Mouse (Mus musculus): ENCODE measurements around the gene Rfpl4.
A peak's percentile ranks its signal among the peaks of the same experiment; 100 is the strongest.
"Not testable (repeated sequence)": the region's sequence is repeated elsewhere in the genome, so short reads cannot be mapped to it uniquely, and the experiment has no call there.

Rfpl4 gene

DNA sequence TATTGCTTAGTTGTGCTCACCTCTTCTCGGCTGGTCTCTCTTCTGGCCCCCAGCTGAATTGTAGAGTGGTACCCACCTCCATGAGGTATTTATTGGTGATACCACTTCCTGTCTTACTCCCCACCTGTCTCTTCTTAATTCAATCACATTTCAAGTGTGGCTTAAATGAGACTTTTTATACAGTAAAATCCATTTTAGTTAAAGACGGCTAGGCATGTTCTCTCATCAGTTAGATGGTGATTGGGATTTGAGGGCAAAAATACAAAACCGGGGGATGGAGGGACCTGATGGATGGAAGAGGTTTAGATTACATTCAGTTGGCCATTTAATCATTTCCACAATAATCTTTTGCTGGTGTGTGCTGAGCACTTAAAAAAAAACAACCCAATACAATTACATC lies at the start of gene Rfpl4:
Gene Rfpl4 (minus strand): TSS at position 101 of the 400 bp plus-strand sequence.
- no peak for DNase-seq

DNA sequence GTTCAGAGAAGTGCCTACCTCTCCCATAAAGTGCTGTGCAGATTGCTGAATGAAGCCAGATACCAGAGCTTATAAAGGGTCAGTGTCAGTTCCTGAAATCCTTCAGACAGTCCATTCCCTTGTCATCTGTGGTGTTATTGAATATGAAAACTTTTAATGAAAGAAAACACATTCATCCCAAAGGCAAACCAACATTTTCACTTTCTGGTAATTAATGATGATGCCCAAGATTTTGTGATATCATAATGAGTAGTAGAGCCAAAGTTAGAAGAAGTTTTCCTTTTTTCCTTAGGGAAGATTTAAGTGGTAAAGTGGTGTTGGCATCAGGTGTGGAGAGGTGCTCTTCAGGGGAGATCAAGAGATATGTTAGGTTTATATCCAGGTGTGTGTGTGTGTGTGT lies 32.8 kb upstream of the Rfpl4 start, which contains the start of gene Vmn1r55:
Gene Vmn1r55 (minus strand): TSS at position 101 of the 400 bp plus-strand sequence.
- not testable (repeated sequence) for DNase-seq

DNA sequence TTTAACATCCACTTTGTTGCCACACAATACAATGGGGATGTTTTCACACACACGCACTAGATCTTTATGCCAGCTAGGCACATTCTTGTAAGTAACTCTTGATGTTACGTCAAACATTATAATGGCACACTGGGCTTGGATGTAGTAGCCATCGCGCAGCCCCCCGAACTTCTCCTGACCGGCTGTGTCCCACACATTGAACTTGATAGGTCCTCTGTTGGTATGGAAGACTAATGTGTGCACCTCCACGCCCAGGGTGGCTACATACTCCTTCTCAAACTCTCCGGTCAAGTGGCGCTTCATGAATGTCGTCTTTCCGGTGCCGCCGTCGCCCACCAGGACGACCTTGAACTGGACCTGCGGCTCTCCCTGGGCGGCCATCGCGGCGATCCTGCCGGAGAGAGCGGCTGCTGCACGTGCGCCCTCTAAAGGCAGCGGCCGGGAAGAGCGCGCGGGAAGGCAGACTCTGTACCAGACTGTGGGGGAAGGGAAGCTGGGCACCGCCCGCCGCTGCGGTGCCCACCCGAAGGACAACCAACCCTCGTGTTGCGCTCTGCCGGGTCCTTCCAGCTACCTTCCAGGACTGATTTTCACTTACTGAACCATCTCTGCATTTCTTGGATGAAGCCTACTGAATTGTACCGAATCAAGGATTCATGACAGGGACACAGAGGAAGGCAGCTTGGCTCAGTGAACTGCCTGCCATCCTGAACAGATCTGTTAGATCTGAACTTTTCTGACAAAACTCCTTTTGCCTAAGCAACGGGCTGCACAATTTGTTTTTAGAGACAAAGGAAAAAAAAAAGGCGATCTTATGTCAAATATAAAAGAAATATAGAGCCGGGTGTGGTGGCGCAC lies 9.0 kb upstream of the Rfpl4 start, which contains the start of gene Rasl2-9:
Gene Rasl2-9 (minus strand): TSS at position 402 of the 858 bp plus-strand sequence.
- peak; percentile 51 for DNase-seq

DNA sequence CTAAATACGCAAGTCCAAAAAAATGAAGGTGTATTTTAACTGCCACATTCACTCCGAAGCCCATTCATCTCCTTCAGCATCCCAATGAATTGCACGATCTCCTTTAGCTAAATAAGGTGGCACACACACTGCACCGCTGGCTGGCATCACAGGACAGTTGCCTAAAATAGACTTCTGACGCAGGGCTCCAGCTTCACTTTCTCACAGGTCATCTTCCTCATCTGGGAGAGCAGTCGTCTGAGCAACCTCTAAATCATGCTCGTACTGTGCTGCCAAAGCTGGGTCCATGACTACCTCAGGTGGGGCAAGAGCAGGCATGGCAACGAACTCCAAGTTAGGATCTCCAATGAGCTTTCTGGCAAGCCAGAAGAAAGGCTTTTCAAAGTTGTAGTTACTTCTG lies 8.3 kb upstream of the Rfpl4 start:
- DNase-seq: no peak

DNA sequence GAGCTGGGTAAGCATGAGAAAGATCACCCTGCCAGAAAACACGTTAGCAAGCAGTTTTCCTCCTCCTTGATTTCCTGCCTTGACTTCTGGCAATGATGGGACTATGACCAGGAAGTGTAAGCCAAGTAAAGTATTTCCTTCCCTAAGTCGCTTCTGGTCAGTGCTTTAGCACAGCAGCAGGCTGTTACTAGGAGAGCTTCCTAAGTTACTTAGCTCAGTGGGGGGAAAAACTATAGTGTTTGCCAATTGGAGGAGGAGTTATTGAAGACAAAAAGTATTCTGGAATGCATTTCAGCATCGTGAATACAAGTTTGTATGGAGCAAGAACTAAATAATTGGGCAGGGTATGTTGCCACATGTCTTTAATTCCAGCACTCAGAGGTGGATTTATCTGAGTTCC lies 4.0 kb downstream of the Rfpl4 start:
- DNase-seq: no peak

DNA sequence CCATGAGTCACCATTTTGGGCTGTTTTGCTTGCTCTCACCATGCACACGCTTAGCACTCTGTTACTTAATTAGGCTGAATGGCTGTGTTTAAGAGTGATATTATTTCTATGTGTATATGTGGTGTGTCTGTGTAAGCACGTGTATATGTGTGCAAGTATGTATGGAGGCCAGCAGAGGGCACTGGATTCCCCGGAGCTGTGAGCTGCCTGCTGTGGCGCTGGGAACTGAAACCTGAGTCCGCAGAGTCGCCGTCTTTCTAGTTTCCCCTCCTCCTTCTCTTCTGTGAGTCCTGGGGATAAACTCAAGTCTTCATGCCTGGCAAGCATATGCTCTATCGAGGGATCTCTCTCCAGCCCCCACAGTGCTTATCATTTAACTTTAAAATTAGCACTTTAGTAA lies 7.4 kb downstream of the Rfpl4 start:
- no peak for DNase-seq

DNA sequence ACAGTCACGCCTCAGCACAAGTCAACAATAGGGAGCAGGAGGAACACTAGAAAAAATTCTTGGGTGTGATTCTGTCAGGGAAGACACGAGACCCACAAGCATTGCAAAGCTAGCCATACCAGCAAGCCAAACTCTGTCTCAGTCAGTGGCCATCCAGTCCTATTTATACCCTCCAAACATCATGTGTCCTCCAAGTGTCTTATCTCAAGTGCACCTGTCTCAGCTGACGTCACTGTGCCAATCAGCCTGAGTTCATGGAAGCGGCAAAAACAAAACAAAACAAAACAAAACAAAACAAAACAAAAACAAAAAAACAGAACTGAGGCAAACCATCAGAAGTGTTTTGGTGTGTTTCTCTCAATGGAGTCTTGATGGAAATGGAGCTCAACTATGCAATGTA lies 8.5 kb downstream of the Rfpl4 start:
- no peak for DNase-seq

DNA sequence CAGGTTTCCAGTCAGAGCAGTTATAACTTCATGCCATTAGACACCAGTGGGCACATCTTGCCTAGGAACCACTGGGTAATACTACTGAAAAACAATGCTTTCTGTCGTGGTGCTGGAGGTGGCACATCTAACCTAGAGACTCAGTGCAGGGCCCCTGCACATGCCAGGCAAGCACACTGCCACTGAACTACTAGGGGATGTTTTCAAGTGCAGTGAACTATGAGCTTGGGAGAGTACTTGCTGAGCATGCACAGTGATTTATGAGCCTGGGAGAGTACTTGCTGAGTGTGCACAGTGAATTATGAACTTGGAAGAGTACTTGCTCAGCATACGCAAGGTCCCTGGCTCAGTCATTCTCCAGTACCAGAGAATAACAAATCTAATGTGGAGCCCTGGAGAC lies 14.2 kb downstream of the Rfpl4 start:
- no peak for DNase-seq

DNA sequence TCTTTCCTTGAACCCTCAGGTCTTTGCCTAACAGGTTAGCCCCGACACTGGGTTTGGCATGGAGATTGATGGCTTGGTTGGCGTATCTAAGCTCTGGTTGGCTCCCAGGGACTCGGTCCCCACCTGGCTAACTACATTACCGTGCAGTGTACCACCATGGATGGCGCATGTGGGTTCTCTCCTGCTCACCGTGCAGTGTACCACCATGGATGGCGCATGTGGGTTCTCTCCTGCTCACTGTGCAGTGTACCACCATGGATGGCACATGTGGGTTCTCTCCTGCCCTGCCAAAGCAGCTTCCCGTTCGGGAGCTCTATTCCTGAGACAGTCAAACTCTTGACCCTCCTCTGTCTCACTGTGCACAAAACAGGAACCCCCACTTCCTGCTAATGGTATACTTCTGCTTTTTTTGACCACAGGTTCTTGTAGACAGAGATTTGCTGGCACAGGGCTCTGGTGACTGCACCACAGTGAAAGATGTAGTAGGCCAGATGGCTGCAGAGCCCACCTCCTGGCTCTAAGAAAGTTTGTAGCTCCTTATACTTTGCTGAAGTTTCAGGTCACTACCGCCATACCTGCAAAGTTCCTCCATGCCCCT lies 15.6 kb downstream of the Rfpl4 start:
- no peak for DNase-seq

DNA sequence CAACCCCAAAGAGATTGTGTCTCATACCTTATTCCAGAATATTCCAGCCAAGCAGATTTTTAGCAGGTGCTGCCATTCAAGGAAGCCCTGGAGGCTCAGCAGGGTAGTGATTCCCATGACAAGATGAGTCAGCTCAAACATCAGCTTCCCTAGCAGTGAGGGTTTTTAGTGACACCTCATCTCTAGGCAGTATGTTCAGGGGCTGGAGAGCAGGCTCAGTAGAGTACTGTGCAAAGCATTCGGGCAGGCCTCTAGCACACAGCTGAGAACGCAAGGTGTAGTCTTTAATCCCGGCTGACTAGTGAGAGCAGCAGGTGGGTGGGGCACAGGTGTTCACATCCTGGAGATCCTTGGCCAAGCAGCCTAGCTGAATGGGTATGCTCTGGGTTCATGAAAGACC lies 17.0 kb downstream of the Rfpl4 start:
- DNase-seq: no peak

DNA sequence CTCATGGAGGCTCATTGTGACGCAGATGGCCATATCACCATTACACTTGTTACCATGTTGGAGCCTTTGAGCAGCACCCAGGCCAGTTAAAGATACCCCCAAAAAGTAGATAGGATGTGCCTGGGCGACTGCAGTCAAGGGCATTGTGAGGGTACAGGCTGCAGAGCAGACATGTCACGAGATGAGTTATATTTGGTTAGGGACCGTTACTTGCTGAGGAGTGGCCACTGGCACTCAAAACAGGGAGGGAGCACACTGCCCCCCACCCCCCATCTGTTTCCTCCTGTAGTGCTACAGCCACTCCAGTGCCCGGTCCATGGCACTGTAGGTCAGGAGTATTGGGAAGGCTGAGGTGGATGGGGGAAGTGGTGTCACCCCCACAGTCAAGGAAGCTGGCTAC lies 18.0 kb downstream of the Rfpl4 start:
- no peak for DNase-seq

DNA sequence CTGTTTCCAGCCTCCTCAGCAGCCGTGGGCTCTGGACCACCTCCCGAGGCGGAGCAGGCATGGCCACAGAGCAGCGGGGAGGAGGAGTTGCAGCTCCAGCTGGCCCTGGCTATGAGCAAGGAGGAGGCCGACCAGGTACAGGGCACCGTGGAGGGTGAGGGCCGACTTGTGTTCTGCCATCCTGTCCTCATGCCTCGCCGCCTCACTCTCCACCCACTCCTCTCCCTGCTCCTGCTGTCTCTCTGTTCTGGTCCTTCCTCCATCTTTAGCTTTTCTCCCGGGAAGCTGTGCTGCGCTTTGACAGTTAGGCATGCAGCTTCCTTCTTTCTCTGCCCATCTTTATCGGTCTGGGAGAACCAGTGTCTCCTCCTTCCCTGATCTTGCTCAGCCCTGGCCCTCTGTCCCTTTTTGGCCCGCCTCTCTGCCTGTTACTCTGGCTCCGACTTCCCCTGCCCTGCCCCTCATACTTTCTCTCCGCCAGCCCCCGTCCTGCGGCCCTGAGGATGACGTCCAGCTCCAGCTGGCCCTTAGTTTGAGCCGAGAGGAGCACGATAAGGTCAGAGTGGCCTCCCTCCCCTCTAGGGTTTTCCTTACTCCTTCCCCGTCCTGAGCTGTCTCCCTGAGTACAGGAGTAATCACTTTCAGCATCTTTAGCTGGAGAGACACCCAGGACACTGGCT lies 23.8 kb downstream of the Rfpl4 start:
- DNase-seq: peak; percentile 4

DNA sequence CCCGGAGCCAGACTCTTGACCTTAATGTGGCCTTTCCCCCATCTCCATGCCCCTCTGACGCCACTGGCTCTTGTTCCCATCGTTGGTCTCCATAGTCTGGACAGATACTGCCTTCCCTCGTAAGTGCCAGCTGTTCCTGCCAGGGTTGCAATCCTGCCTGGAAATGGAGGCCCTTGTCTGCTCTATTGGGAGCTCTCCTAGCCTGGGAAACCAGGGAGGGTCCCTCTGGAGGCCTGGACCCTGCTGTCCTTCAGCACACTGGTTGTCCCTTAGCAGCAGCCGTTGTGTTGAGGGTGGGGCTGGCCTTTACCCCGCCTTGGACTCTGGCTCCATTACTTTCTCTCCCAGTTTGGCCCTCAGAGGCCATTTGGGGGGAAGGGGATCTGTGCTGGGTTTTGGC lies 24.4 kb downstream of the Rfpl4 start:
- DNase-seq: peak; percentile 4

DNA sequence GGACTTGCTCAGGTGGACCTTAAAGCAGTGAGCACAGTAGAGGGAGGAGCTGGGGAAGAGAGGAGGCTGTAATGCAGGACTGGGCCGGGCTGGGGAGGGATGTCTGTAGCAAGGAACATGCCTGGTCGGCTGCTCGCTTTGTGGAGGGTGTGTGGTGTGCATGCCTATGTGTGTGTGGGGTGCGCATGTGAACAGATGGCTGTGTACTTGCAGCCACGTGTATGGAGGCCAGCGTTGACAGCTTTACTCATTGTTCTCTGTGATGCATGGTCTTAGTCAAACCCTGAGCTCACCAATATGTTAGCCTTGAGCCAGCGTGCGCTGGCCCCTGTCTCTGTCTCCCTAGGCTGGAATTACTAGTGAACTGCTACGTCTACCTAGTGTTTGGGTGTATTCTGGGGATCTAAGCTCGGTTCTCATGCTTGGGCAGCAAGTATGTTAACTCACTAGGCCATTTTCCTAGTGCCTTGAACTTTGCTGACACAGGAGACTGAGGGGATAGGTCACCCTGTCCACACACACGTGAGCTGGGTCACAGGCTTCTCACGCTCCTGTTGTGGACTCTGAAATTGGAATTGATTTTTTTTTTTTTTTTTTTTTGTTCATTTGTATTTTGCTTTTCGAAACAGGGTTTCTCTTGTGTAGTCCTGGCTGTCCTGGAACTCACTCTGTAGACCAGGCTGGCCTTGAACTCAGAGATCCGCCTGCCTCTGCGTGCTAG lies 25.6 kb downstream of the Rfpl4 start:
- no peak for DNase-seq

DNA sequence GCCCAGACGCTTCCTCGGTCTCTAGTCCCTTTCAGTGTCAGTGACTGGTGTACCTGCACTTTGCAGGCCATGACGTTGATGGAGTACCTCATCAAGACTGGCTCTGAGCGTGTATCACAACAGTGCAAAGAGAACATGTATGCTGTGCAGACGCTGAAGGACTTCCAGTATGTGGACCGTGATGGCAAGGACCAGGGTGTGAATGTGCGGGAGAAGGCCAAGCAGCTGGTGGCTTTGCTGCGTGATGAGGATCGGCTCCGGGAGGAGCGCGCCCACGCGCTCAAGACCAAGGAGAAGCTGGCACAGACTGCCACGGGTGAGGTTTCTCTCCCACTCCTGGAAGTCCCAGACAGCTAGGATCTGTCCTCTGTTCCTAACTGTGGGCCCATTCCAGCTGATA lies 26.9 kb downstream of the Rfpl4 start:
- DNase-seq: peak; percentile 3

DNA sequence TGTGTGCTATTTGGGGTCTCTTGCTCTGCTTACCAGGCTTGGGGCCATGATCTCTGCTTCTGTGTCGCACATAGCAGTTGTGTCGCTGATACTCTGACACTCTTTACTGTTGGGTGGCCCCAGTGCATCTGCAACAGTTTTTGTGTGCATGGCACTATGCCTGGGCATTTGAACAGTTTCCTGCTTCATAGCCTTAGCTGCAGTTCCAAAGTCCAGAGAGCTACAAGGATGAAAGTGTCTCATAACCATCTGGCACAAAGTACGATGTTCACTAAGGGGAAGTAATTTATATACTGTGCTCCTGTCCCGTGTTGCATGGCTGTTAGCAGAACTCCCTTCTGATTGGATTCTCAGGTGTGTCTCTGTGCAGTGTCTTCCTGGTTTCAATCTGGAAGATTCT lies 28.9 kb downstream of the Rfpl4 start:
- no peak for DNase-seq

DNA sequence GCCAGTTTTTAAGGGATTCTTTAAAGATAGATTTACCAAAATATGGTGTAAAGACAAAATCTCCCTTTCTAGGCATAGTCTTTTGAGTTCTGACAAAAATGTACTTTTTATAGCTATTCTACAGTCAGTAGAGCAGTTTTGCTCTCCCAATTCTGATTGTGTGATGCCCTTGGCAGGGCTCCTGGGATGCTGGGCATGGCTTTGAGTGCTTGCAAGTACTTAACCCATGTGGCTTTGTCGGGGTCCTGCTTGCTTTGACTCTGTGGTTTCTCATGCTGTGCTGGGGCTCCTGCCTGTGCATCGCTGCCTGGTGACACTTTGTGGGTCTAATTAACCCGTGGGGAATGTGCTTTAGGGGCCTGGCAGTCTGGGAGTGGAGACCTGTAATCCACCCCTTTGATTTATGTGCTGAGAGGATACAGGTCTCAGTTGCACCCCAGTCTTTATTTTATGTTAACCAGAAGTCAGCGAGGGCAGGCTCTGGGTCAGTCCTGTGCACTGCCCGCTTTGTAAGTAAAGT lies 29.8 kb downstream of the Rfpl4 start:
- peak; percentile 14 for DNase-seq

DNA sequence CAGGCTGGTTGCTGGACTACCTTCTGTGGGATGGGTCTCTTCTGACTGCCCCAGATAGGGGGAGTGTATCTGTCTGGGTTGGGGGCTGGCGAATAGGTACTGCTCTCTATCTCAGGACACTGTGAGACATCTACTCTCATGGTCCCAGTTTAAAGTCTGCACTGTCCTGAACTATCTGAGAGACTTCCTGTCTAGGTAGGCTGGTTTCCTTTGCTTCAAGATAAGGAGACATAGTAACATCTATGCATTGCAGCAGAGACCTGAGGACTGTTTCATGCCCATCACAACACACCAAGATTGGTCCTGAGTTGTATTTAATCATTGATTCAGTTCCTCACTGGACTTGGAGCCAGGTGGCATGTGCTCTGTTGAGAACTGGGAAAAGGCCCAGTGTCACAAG lies 31.2 kb downstream of the Rfpl4 start:
- DNase-seq: no peak

DNA sequence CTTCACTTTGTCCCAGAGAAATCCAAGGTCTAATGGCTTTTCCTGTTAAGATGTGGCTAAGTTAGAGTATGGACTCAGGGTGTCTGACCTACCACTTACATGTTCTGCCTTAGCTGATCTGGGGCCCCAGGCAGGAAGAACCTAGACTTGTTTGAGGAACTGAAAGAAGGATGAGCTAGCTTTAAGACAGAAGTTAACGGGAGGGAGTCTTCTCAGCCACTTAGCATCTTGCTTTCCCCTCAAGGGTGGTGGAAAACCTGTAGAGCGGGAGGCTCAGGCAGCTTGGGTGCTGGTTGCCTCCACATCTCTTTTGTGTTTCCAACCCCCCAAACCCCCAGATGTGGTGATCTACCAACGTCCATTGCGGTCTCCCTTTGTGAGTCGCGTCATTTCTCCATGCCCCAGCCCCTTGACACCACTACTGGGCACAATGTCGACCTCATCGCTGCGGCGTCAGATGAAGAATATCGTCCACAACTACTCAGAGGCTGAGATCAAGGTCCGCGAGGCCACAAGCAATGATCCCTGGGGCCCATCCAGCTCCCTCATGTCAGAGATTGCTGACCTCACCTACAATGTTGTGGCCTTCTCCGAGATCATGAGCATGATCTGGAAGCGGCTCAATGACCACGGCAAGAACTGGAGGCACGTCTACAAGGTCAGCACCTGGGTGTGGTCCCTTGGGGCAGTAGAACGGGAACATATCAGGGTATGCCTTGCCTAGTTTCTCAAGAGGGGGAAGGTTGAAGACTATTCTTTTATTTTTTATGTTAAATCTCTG lies 33.2 kb downstream of the Rfpl4 start:
- no peak for DNase-seq

DNA sequence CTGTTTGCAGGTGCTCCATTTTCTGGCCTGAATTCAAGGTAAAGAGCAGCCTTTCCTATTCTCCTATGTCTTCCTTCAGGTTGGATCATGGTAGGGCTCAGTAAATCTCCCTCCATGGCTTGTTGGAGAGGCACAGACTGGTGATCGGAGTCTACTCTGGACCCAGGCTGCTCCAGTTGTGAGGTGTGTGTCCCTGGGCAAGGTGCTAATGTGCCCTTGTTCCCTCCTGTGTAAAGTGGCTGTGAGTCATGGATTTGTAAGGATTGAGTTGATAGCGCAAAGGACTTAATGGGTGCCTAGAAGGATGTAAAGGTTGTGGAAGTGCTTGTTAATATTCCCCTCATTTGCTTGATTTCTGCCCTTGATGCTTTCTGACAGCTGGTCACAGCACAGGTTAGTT lies 34.8 kb downstream of the Rfpl4 start:
- DNase-seq: no peak

DNA sequence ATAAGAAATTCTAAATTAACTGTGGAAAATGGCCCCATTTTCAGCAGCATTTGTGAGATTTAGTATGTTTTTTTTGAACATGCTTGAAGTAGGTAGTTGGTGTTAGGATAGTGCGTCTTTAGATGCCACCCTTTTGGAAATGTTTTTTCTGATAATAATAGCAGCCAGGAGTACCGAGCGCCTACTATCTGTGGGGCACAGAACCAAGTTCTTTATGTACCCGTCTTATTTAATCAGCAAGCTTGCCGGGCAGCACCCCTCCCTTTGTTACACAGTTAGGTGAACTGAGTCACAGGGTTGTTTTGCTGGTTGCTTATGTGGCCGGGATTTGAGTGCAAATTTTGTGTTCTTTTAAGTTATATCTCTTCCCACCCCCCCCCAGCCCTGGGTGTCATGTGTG lies 35.5 kb downstream of the Rfpl4 start:
- no peak for DNase-seq

DNA sequence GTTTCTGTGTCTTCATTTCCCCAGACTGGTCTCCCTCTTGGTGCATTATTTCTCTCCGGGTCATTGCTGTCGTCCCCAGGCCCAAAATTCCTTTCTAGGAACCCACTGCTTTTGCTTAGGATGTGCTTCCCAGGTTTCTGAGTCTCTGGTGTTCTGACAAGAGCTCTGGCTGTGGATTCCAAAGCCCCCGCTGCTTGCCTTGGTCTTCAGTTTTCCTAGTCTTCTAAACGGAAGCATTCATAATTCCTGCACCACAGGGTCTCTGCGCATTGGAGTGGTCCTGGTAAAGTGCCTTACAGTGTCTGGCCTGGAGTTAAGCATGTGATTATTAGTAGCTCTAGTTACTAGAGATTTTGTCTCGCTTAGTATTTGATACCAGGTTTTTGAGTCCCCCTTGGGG lies 35.9 kb downstream of the Rfpl4 start:
- DNase-seq: no peak
